Mouse (Mus musculus): ENCODE results near the gene Olfr548-ps1. TPM values are rescaled to one million over a fixed set of nuclear protein-coding genes. Genes with fewer than 3 reads are reported as not detected.

Gene Olfr548-ps1
- polyA plus RNA-seq, 1 experiment from 2014 or later: not detected

DNA sequence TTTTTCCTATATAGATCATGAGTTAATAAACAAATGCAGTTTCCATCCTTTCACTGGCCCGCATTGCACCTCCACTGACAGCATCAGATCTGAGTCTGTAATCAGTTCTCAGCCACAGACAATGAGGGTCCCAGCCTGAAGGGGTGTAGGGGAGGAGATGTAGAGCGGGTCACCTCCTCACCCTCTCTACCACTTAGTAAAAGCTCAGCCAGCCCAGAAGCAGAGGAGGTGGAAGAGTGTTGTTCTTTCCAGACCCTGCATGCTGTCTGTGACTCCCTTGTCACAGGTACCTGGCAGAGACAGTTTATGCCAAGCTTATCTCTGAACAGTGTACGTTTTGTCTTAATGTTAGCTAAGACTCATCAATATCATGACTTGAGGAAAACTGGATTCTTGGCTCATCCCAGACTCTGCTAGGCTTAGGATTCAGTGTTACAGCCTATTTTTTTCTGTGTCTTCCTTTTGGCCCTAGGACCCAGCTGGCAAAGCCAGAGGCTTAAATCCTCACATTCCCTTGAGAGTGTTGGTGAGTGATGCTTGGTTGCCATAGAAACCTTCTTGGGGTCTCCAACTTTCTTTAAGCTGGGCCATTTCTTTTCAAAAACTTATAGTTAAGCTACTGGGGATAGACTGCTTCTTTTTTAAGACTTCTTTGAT, 32.6 kb downstream of the Olfr548-ps1 start:
- Histone ChIP-seq H3K9me3 (replicated peaks) (no peaks in the 10 kb centered on the region), H3K9ac (no peak overlapping the region), H3K27ac (ENCODE audit: poor library complexity, severe bottlenecking) (no peak overlapping the region), H3K4me3 (no peak overlapping the region), H3K36me3 (no peaks in the 10 kb centered on the region), H3K4me1 (replicated peaks) (no peaks in the 10 kb centered on the region), H3K4me2 (no peak overlapping the region), H3K27me3 (replicated peaks) (no peaks in the 10 kb centered on the region)
- WGBS: 61% methylated on average over 3 of the region's 3 CpGs
- ATAC-seq (ENCODE audit: insufficient number of reproducible peaks, low FRiP score): no peak

DNA sequence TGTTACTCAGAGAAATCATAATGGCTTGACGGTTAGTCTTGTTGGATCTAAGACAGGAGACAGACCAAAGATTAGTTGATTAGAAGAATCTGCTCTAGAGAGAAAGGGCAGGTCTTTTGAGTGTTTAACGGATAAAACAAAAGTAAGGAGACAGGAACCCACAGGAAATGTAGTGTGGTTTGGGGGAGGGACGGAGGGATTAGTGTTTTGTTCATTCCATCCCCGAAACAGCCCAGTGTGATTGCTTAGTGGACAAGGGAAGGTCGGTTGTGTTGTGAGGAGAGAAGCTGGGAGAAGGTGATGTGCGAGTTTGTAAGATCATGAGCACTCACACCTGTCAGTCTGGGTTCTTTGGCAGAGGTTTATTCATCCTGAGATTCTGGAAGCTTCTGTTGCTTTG, 35.3 kb downstream of the Olfr548-ps1 start:
- ATAC-seq (ENCODE audit: insufficient number of reproducible peaks, low FRiP score): no peak
- no peak overlapping the region for H3K27ac ChIP-seq (ENCODE audit: poor library complexity, severe bottlenecking)
- no peak overlapping the region for H3K4me3 ChIP-seq
- no peak overlapping the region for H3K4me2 ChIP-seq
- WGBS: 61% methylated on average over 6 of the region's 6 CpGs
- no peaks in the 10 kb centered on the region for H3K4me1 ChIP-seq (replicated peaks)
- H3K9me3 ChIP-seq (replicated peaks): no peaks in the 10 kb centered on the region
- no peaks in the 10 kb centered on the region for H3K36me3 ChIP-seq
- H3K27me3 ChIP-seq (replicated peaks): no peaks in the 10 kb centered on the region
- H3K9ac ChIP-seq: no peak overlapping the region

DNA sequence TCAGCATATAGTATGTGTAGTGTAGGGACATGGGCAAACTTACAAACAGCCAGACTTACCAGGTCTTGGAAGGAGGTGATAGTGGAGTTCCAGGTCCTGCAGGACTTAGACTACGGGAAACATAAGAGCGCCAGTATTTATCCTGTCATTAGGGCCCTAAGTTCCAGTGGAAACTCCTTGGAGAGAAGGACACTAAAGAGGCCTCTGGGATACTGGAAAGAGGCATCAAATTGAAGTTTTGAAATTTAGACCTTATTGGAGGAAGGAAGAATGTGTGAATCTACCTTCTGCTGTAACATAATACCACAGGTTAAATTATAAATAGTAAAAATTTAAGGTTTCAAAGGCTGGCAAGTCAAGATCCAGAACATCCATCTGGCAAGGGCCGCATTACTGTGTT, 51.1 kb downstream of the Olfr548-ps1 start, which contains the start of gene Olfr551:
Olfr551 (minus strand) TSS at position 101 of the 400 bp plus-strand sequence.
- Histone ChIP-seq H3K27ac (ENCODE audit: poor library complexity, severe bottlenecking) (no peak within 1 kb of the TSS), H3K4me1 (replicated peaks) (no peaks in the 10 kb centered on the region)

More for the DNA sequence above, 51.1 kb downstream of the Olfr548-ps1 start, which contains the start of gene Olfr551:
- Histone ChIP-seq H3K36me3 (no peaks in the 10 kb centered on the region), H3K9ac (no peak within 1 kb of the TSS), H3K4me2 (no peak within 1 kb of the TSS), H3K4me3 (no peak within 1 kb of the TSS), H3K9me3 (replicated peaks) (no peaks in the 10 kb centered on the region), H3K27me3 (replicated peaks) (no peaks in the 10 kb centered on the region)
- ATAC-seq (ENCODE audit: insufficient number of reproducible peaks, low FRiP score): no peak
- WGBS: 87% methylated on average over 3 of the region's 3 CpGs

Other genes with a start within 250 kb of the Olfr548-ps1 start
- gene Rrm1, start 99.2 kb upstream of the Olfr548-ps1 start, polyA plus RNA-seq (2016; fragmentation: Nextera tagmentation; extraction: Ambion mirVana): 134 and 145 TPM in 2 replicates
- 0.15 TPM in 1 of 2 replicates, not detected in the other for gene Olfr543, start 59.2 kb upstream of the Olfr548-ps1 start, polyA plus RNA-seq (2016; fragmentation: Nextera tagmentation; extraction: Ambion mirVana)
- gene Olfr544, start 52.6 kb upstream of the Olfr548-ps1 start, polyA plus RNA-seq (2016; fragmentation: Nextera tagmentation; extraction: Ambion mirVana): 0.06 and 0.08 TPM in 2 replicates
- not detected in 2 replicates for gene Olfr545, start 41.3 kb upstream of the Olfr548-ps1 start, polyA plus RNA-seq (2016; fragmentation: Nextera tagmentation; extraction: Ambion mirVana)
- not detected in 2 replicates for gene Olfr547, start 6.1 kb upstream of the Olfr548-ps1 start, polyA plus RNA-seq (2016; fragmentation: Nextera tagmentation; extraction: Ambion mirVana)
- gene Olfr549, start 9.0 kb downstream of the Olfr548-ps1 start, polyA plus RNA-seq (2016; fragmentation: Nextera tagmentation; extraction: Ambion mirVana): not detected in 2 replicates
- gene Trim21, start 24.6 kb downstream of the Olfr548-ps1 start, polyA plus RNA-seq (2016; fragmentation: Nextera tagmentation; extraction: Ambion mirVana): 0.46 and 0.49 TPM in 2 replicates
- not detected in 2 replicates for gene Olfr550, start 30.5 kb downstream of the Olfr548-ps1 start, polyA plus RNA-seq (2016; fragmentation: Nextera tagmentation; extraction: Ambion mirVana)
- gene Olfr551, start 51.0 kb downstream of the Olfr548-ps1 start, polyA plus RNA-seq (2016; fragmentation: Nextera tagmentation; extraction: Ambion mirVana): not detected in 2 replicates
- not detected in 2 replicates for gene Olfr552, start 56.9 kb downstream of the Olfr548-ps1 start, polyA plus RNA-seq (2016; fragmentation: Nextera tagmentation; extraction: Ambion mirVana)
- not detected in 2 replicates for gene Olfr553, start 77.3 kb downstream of the Olfr548-ps1 start, polyA plus RNA-seq (2016; fragmentation: Nextera tagmentation; extraction: Ambion mirVana)
- gene Olfr554, start 97.5 kb downstream of the Olfr548-ps1 start, polyA plus RNA-seq (2016; fragmentation: Nextera tagmentation; extraction: Ambion mirVana): not detected in 2 replicates
- gene Olfr555, start 117.9 kb downstream of the Olfr548-ps1 start, polyA plus RNA-seq (2016; fragmentation: Nextera tagmentation; extraction: Ambion mirVana): not detected in 2 replicates
- gene Olfr556, start 124.0 kb downstream of the Olfr548-ps1 start, polyA plus RNA-seq (2016; fragmentation: Nextera tagmentation; extraction: Ambion mirVana): not detected in 2 replicates
- 14.1 and 14.7 TPM in 2 replicates for gene Trim68, start 146.4 kb downstream of the Olfr548-ps1 start, polyA plus RNA-seq (2016; fragmentation: Nextera tagmentation; extraction: Ambion mirVana)
- gene Olfr557, start 155.0 kb downstream of the Olfr548-ps1 start, polyA plus RNA-seq (2016; fragmentation: Nextera tagmentation; extraction: Ambion mirVana): not detected in 2 replicates
- gene Olfr558, start 161.3 kb downstream of the Olfr548-ps1 start, polyA plus RNA-seq (2016; fragmentation: Nextera tagmentation; extraction: Ambion mirVana): not detected in 2 replicates
- not detected in 2 replicates for gene Olfr33, start 178.2 kb downstream of the Olfr548-ps1 start, polyA plus RNA-seq (2016; fragmentation: Nextera tagmentation; extraction: Ambion mirVana)
- gene Olfr559, start 186.6 kb downstream of the Olfr548-ps1 start, polyA plus RNA-seq (2016; fragmentation: Nextera tagmentation; extraction: Ambion mirVana): not detected in 2 replicates
- not detected in 2 replicates for gene Olfr560, start 218.5 kb downstream of the Olfr548-ps1 start, polyA plus RNA-seq (2016; fragmentation: Nextera tagmentation; extraction: Ambion mirVana)
- gene Olfr78, start 218.6 kb downstream of the Olfr548-ps1 start, polyA plus RNA-seq (2016; fragmentation: Nextera tagmentation; extraction: Ambion mirVana): not detected in 2 replicates
- not detected in 2 replicates for gene Olfr561, start 230.3 kb downstream of the Olfr548-ps1 start, polyA plus RNA-seq (2016; fragmentation: Nextera tagmentation; extraction: Ambion mirVana)

Measured in heart, embryonic 12.5 days (tissue).